Mouse (Mus musculus) liver, postnatal 0 days (tissue): ENCODE measurements at regions not wholly inside any gene's neighbourhood (a gene's known extent, or its start where the extent isn't known, plus 50 kb on each side); places are given as distances from the start of the nearest gene placed in this dataset.

Source experiments
- CTCF ChIP-seq: sonication (generic); IDR thresholded peaks from 2 replicates; pipeline ENCODE4 v1.5.1; 2016; ENCODE audit warnings: antibody characterized with exemption, low read depth
- EP300 ChIP-seq: IDR thresholded peaks from 2 replicates; pipeline ENCODE4 v1.6.1; 2016; ENCODE audit warnings: antibody characterized with exemption, low read depth, mild to moderate bottlenecking

- TF ChIP-seq EP300, result no peak
- TF ChIP-seq CTCF, result no peak
These were observed 342.4 kb upstream of the Cdh4 start for GRCm38 (mm10) chr2:179099783-179100182.
